Mouse (Mus musculus) stomach, embryonic 16.5 days (tissue): ENCODE results near the gene Ntn4. TPM values are rescaled to one million over a fixed set of nuclear protein-coding genes. Genes with fewer than 3 reads are reported as not detected.

Experiments used
- ATAC-seq: fragments of 200-750 bp; cut with Nextera tagmentation; 2 replicates; pipeline ENCODE4 v1.8.0; 2017; ENCODE audit warnings: moderate number of reproducible peaks, moderate TSS enrichment; ENCODE audit not compliant: insufficient read depth, low FRiP score
- H3K27ac ChIP-seq: fragments of 300-500 bp; sonication (generic); 2 replicates; pipeline ENCODE4 v1.5.1; 2014; ENCODE audit warnings: low read length
- H3K27me3 ChIP-seq: fragments of 300-500 bp; sonication (generic); 2 replicates; pipeline ENCODE4 v1.6.1; 2014; ENCODE audit warnings: low read length, control low read depth, mixed read lengths; ENCODE audit not compliant: control insufficient read depth, insufficient read depth
- H3K36me3 ChIP-seq: fragments of 300-500 bp; sonication (generic); 2 replicates; pipeline ENCODE4 v1.6.1; 2014; ENCODE audit warnings: low read length; ENCODE audit not compliant: control insufficient read depth, insufficient read depth
- H3K4me1 ChIP-seq: fragments of 300-500 bp; sonication (generic); 2 replicates; pipeline ENCODE4 v1.6.1; 2014; ENCODE audit warnings: low read length, control low read depth, mixed read lengths; ENCODE audit not compliant: control insufficient read depth, insufficient read depth
- H3K4me2 ChIP-seq: fragments of 300-500 bp; sonication (generic); 2 replicates; pipeline ENCODE4 v1.6.1; 2014; ENCODE audit warnings: low read depth, low read length, mixed read lengths
- H3K4me3 ChIP-seq: fragments of 300-500 bp; sonication (generic); replicated peaks from 2 replicates; pipeline ENCODE4 v1.5.1; 2014; ENCODE audit warnings: mild to moderate bottlenecking, low read length
- H3K9ac ChIP-seq: fragments of 300-500 bp; sonication (generic); 2 replicates; pipeline ENCODE4 v1.6.1; 2014; ENCODE audit warnings: low read length
- H3K9me3 ChIP-seq: fragments of 300-500 bp; sonication (generic); replicated peaks from 2 replicates; pipeline ENCODE4 v1.6.1; 2016; ENCODE audit warnings: low read length, control low read depth; ENCODE audit not compliant: control insufficient read depth
- WGBS: fragments of 180-500 bp; shearing (Covaris S2); extraction: QIAGEN DNeasy Blood & Tissue Kit; methylation state at CpG from one replicate; pipeline ENCODE4 v1.1.7; 2014; 5-methylcytosine and 5-hydroxymethylcytosine counted together
- polyA plus RNA-seq: library from polyadenylated mRNA; unstranded; fragments of >200 nt; fragmentation: Nextera tagmentation; extraction: Ambion mirVana; gene quantifications from 2 replicates; pipeline ENCODE4 v1.2.1, GENCODE M21; 2015

Gene Ntn4
- polyA plus RNA-seq, 1 experiment from 2014 or later, result 0.74 TPM

GRCm38 (mm10) chr10:93771931-93772465, 131.5 kb downstream of the Ntn4 start:
- Histone ChIP-seq H3K9ac (no peak overlapping the region), H3K4me2 (no peak overlapping the region), H3K9me3 (no peaks in the 10 kb centered on the region), H3K27me3 (no peaks in the 10 kb centered on the region), H3K4me3 (no peak overlapping the region), H3K27ac (no peak overlapping the region), H3K4me1 (no peaks in the 10 kb centered on the region), H3K36me3 (no peaks in the 10 kb centered on the region)
- ATAC-seq, result no peak
- WGBS, result 30% methylated on average over 9 of the region's 9 CpGs

DNA sequence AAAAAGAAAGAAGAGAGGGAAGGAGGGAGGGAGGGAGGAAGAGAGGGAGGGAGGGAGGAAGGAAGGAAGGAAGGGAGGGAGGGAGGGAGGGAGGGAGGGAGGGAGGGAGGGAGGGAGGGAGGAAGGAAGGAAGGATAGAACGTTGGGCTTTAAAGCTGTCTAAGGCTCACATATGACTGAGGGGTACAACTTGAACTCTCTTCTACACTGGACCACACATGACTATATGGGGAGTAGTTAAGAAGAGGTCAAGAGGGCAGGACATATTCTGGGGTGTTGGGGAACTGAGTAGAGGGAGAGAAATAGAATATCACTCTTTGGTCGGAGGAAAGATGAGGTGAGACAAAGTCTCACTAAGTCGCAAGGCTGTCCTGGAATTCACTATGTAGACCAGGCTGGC, 132.0 kb downstream of the Ntn4 start:
- H3K27ac ChIP-seq, result no peak overlapping the region
- no peaks in the 10 kb centered on the region for H3K36me3 ChIP-seq

DNA sequence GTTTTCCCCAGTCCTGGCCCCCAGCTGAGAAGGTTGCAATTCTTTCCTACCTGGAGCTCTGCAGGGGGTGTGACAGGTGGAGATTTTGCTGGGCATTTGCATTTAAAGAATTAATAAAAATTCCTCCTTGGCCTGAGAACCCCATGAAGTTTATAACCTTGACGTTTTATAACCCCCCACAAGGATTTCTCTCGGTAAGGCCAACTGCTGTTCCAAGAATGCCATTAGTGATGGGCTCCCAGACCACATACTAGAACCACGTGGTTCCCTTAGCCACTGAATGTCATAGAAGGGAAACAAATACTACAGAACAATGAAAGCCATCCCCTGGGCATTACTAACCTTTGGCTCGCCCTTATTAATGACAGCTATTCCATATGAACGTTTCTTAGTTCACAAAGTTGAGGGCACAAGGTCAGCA, 136.3 kb downstream of the Ntn4 start:
- no peaks in the 10 kb centered on the region for H3K36me3 ChIP-seq
- no peak overlapping the region for H3K9ac ChIP-seq
- ATAC-seq, result no peak
- no peaks in the 10 kb centered on the region for H3K9me3 ChIP-seq
- no peak overlapping the region for H3K4me3 ChIP-seq
- 35% methylated on average over 5 of the region's 5 CpGs for WGBS
- H3K4me2 ChIP-seq, result no peak overlapping the region
- no peaks in the 10 kb centered on the region for H3K27me3 ChIP-seq
- H3K4me1 ChIP-seq, result no peaks in the 10 kb centered on the region
- no peak overlapping the region for H3K27ac ChIP-seq

More for the DNA sequence above, 132.0 kb downstream of the Ntn4 start:
- Histone ChIP-seq H3K4me1 (no peaks in the 10 kb centered on the region), H3K9me3 (no peaks in the 10 kb centered on the region), H3K9ac (no peak overlapping the region), H3K27me3 (no peaks in the 10 kb centered on the region), H3K4me3 (no peak overlapping the region), H3K4me2 (no peak overlapping the region)
- no peak for ATAC-seq
- WGBS, result 74% methylated on average over 3 of the region's 3 CpGs

DNA sequence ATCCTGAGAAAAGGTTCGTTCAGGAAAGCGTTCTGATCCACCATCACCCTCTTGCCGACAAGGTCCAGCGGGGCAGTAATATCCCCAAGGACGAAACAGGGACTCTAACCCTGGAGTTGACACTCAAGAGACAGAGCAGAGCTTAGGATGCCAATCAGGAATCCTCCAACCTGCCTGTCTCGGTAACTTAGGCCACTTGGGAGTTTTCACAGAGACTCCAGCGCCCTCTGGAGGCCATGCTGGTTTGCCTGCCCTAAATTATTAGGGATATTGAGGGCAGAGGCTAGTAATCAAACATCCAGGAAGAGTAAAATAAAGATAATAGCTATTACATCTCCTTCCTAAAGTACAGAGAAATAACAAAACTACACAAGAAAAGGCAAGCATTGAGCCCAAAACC, 136.9 kb downstream of the Ntn4 start:
- 44% methylated on average over 7 of the region's 7 CpGs for WGBS
- ATAC-seq, result no peak
- Histone ChIP-seq H3K4me2 (no peak overlapping the region), H3K4me1 (no peaks in the 10 kb centered on the region), H3K9me3 (no peaks in the 10 kb centered on the region), H3K9ac (no peak overlapping the region), H3K36me3 (no peaks in the 10 kb centered on the region), H3K27ac (no peak overlapping the region), H3K4me3 (no peak overlapping the region), H3K27me3 (no peaks in the 10 kb centered on the region)

DNA sequence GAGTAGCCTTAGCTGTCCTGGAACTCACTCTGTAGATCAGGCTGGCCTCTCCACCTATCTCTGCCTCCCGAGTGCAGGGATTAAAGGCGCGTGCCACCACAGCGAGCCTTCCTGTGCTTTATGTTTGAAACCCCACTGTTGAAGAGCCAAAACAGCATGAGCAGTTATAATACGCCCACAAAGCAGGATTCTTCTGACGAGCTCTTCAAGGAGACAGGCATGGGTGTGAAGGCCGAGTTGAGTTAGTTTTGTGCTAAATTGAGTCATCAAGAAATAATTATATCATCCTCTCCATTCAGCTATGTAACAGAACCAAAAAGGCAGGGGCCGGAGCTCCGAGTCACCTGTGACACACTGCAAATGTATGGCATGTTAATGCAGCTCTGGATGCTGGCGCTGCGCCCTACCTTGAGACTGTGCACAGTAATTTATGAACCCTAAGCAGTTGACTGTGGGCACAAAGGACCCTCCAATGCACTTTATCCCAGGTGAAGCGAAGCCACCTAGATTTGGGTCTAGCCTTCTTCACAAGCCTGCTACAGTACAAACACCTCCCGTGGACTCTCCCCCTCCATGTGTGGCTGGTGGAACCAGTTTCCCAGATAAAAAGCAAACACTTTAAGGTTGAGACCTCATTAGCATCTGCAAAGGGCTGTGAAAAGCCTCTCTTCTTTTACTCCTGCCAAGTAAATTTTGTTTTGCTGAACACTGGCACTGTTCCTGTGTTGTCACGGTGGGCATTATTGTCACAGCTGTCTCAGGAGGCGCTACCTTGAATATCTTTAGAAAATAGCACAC, 142.9 kb downstream of the Ntn4 start:
- Histone ChIP-seq H3K4me2 (no peak overlapping the region), H3K9me3 (no peaks in the 10 kb centered on the region), H3K4me3 (no peak overlapping the region), H3K9ac (no peak overlapping the region), H3K36me3 (no peaks in the 10 kb centered on the region), H3K27ac (peak overlapping the region; percentile 18; the same call in 1 of the 2 replicates), H3K4me1 (no peaks in the 10 kb centered on the region), H3K27me3 (no peaks in the 10 kb centered on the region)
- no peak for ATAC-seq
- 65% methylated on average over 15 of the region's 15 CpGs for WGBS

Other genes with a start within 250 kb of the Ntn4 start
- gene Lta4h, start 187.3 kb upstream of the Ntn4 start, polyA plus RNA-seq, result 219 and 220 TPM in 2 replicates
- 3.0 and 3.7 TPM in 2 replicates for gene Hal, start 151.9 kb upstream of the Ntn4 start, polyA plus RNA-seq
- gene Amdhd1, start 100.6 kb upstream of the Ntn4 start, polyA plus RNA-seq, result 1.3 and 1.7 TPM in 2 replicates
- 0.25 and 0.35 TPM in 2 replicates for gene Ccdc38, start 100.0 kb upstream of the Ntn4 start, polyA plus RNA-seq
- 83.3 and 93.2 TPM in 2 replicates for gene Snrpf, start 51.0 kb upstream of the Ntn4 start, polyA plus RNA-seq
- gene Usp44, start 190.9 kb downstream of the Ntn4 start, polyA plus RNA-seq, result 0.22 and 0.35 TPM in 2 replicates